ENCODE assay signal across 19 mouse cellular contexts in genomic region chr6:50219066-50219465, GRCm38 (mm10).
"Had no signal": no experiment of that assay in that cellular context is flagged by ENCODE, and none has a peak within 500 bp of the region (broad histone marks: within the 10 kb centered on the region; RNA-seq: fewer than 3 reads in every experiment).

No protein-coding gene starts in this region.

- H3K36me3 ChIP-seq: heart, embryonic 10.5 days; heart, embryonic 12.5 days; hindbrain, embryonic 15.5 days; limb, embryonic 13.5 days; liver, embryonic 12.5 days had no signal

- H3K9me3 ChIP-seq: heart, embryonic 10.5 days; heart, embryonic 12.5 days; hindbrain, embryonic 13.5 days; hindbrain, embryonic 15.5 days; limb, embryonic 13.5 days; limb, embryonic 15.5 days; liver, embryonic 12.5 days had no signal

- H3K4me3 ChIP-seq: heart, embryonic 10.5 days; heart, embryonic 12.5 days; hindbrain, embryonic 13.5 days; hindbrain, embryonic 15.5 days; left cerebral cortex, adult 2 months; limb, embryonic 13.5 days; limb, embryonic 15.5 days; liver, embryonic 12.5 days had no signal

- H3K27ac ChIP-seq: heart, embryonic 10.5 days; hindbrain, embryonic 13.5 days; hindbrain, embryonic 15.5 days; hindbrain, postnatal 0 days; left cerebral cortex, adult 2 months; limb, embryonic 13.5 days; limb, embryonic 15.5 days; liver, embryonic 12.5 days; liver, embryonic 14.5 days had no signal

- H3K27me3 ChIP-seq: heart, embryonic 12.5 days; hindbrain, embryonic 13.5 days; hindbrain, embryonic 15.5 days; limb, embryonic 13.5 days; limb, embryonic 15.5 days; liver, embryonic 12.5 days had no signal

- H3K4me1 ChIP-seq: hindbrain, embryonic 13.5 days; hindbrain, embryonic 15.5 days; liver, embryonic 12.5 days had no signal

- DNase-seq: gastrocnemius, postnatal 14 days; gastrocnemius, postnatal 36 days; heart, adult 18-20 months; heart, postnatal 10 days; heart, postnatal 36 days; kidney, adult 11 months; kidney, adult 8-10 months; kidney, postnatal 14 days; kidney, postnatal 36 days had no signal
